Mouse (Mus musculus): ENCODE measurements around the gene Hebp2. TPM values are rescaled to one million over a fixed set of nuclear protein-coding genes. Genes with fewer than 3 reads are reported as not detected.
"Not testable (repeated sequence)": the region's sequence is repeated elsewhere in the genome, so short reads cannot be mapped to it uniquely, and the experiment has no call there.

Gene Hebp2
- 1 to 10 TPM; 5.1 to 6.9 TPM for total RNA-seq (2021)
- long read RNA-seq, experiment 1, transcript Hebp2-201 (4 exons, 2,535 nt): major isoform, 9 of 11 reads
- long read RNA-seq, experiment 1, partial matches to known transcripts: 0 of 11 reads
- long read RNA-seq, experiment 1, other reads (novel, unspliced or antisense): 0 of 11 reads
- long read RNA-seq, experiment 2, partial matches to known transcripts: 0 of 4 reads
- long read RNA-seq, experiment 2, other reads (novel, unspliced or antisense): 2 of 4 reads

- DNase-seq: peak; percentile 84
Observed at GRCm38 (mm10) chr10:18545813-18546235, at the start of gene Hebp2. Gene Hebp2, minus strand, starts transcription at chr10:18546076.

GRCm38 (mm10) chr10:18589455-18589854 is 43.6 kb upstream of the Hebp2 start:
- DNase-seq: no peak

GRCm38 (mm10) chr10:18584188-18584587 is 38.3 kb upstream of the Hebp2 start:
- DNase-seq: no peak

GRCm38 (mm10) chr10:18572581-18572980 is 26.7 kb upstream of the Hebp2 start:
- DNase-seq: no peak

GRCm38 (mm10) chr10:18562940-18563339 is 17.1 kb upstream of the Hebp2 start:
- DNase-seq: peak; percentile 74

GRCm38 (mm10) chr10:18561445-18561844 is 15.6 kb upstream of the Hebp2 start:
- DNase-seq: no peak

GRCm38 (mm10) chr10:18559076-18559475 is 13.2 kb upstream of the Hebp2 start:
- not testable (repeated sequence) for DNase-seq

- DNase-seq: no peak
Observed at GRCm38 (mm10) chr10:18549321-18550216, 3.7 kb upstream of the Hebp2 start.

- DNase-seq: no peak
Observed at GRCm38 (mm10) chr10:18547381-18547780, 1.5 kb upstream of the Hebp2 start.

- no peak for DNase-seq
Observed at GRCm38 (mm10) chr10:18545309-18545708, 567 bp downstream of the Hebp2 start.

- peak; percentile 36 for DNase-seq
Observed at GRCm38 (mm10) chr10:18536889-18537288, 9.0 kb downstream of the Hebp2 start.

GRCm38 (mm10) chr10:18532293-18532692 is 13.6 kb downstream of the Hebp2 start:
- no peak for DNase-seq

GRCm38 (mm10) chr10:18530161-18530560 is 15.7 kb downstream of the Hebp2 start:
- DNase-seq: no peak

- no peak for DNase-seq
Observed at GRCm38 (mm10) chr10:18529177-18529576, 16.7 kb downstream of the Hebp2 start.

GRCm38 (mm10) chr10:18528475-18528874 is 17.4 kb downstream of the Hebp2 start:
- DNase-seq: peak; percentile 42

GRCm38 (mm10) chr10:18527766-18528165 is 18.1 kb downstream of the Hebp2 start:
- DNase-seq: no peak

- DNase-seq: no peak
Observed at GRCm38 (mm10) chr10:18526851-18527675, 18.8 kb downstream of the Hebp2 start.

- no peak for DNase-seq
Observed at GRCm38 (mm10) chr10:18526184-18526850, 19.6 kb downstream of the Hebp2 start.

GRCm38 (mm10) chr10:18525726-18526125 is 20.1 kb downstream of the Hebp2 start:
- no peak for DNase-seq

GRCm38 (mm10) chr10:18525311-18525710 is 20.6 kb downstream of the Hebp2 start:
- DNase-seq: no peak

GRCm38 (mm10) chr10:18522556-18522955 is 23.3 kb downstream of the Hebp2 start:
- no peak for DNase-seq

- DNase-seq: no peak
Observed at GRCm38 (mm10) chr10:18511496-18511895, 34.4 kb downstream of the Hebp2 start.

Measured in adrenal gland, postnatal 10 days (tissue).